Mouse (Mus musculus): ENCODE data around the gene BC017158. TPM values are rescaled to one million over a fixed set of nuclear protein-coding genes. Genes with fewer than 3 reads are reported as not detected.

BC017158 gene
- polyA plus RNA-seq, 1 experiment from 2014 or later, result 12.6 TPM

GRCm38 (mm10) chr7:128255757-128256156 is 42.2 kb downstream of the BC017158 start:
- 85% methylated on average over 5 of the region's 5 CpGs for WGBS
- no peak for ATAC-seq (replicated peaks; ENCODE audit: insufficient number of reproducible peaks, insufficient read depth, low FRiP score, low read depth)
- no peak overlapping the region for H3K27ac ChIP-seq
- peaks cover 31% of the 10 kb centered on the region for H3K36me3 ChIP-seq
- peaks cover 24% of the 10 kb centered on the region for H3K4me1 ChIP-seq (replicated peaks)
- H3K4me3 ChIP-seq, result no peak overlapping the region
- no peak overlapping the region for H3K4me2 ChIP-seq
- H3K9me3 ChIP-seq (replicated peaks), result no peaks in the 10 kb centered on the region
- H3K9ac ChIP-seq, result no peak overlapping the region
- H3K27me3 ChIP-seq, result no peaks in the 10 kb centered on the region

GRCm38 (mm10) chr7:128254978-128255377 is 43.0 kb downstream of the BC017158 start:
- Histone ChIP-seq H3K4me3 (no peak overlapping the region), H3K27me3 (no peaks in the 10 kb centered on the region), H3K9ac (no peak overlapping the region), H3K4me2 (no peak overlapping the region), H3K36me3 (peaks cover 39% of the 10 kb centered on the region), H3K4me1 (replicated peaks) (peaks cover 28% of the 10 kb centered on the region), H3K27ac (no peak overlapping the region), H3K9me3 (replicated peaks) (no peaks in the 10 kb centered on the region)
- WGBS, result 60% methylated on average over 2 of the region's 2 CpGs
- ATAC-seq (replicated peaks; ENCODE audit: insufficient number of reproducible peaks, insufficient read depth, low FRiP score, low read depth), result no peak

GRCm38 (mm10) chr7:128252609-128253008 is 45.4 kb downstream of the BC017158 start:
- Histone ChIP-seq H3K4me1 (replicated peaks) (peaks cover 47% of the 10 kb centered on the region), H3K4me2 (peak overlapping the region; percentile 27; the same call in 1 of the 2 replicates), H3K27ac (no peak overlapping the region), H3K36me3 (peaks cover 51% of the 10 kb centered on the region), H3K9me3 (replicated peaks) (no peaks in the 10 kb centered on the region), H3K4me3 (no peak overlapping the region), H3K27me3 (no peaks in the 10 kb centered on the region), H3K9ac (no peak overlapping the region)
- ATAC-seq (replicated peaks; ENCODE audit: insufficient number of reproducible peaks, insufficient read depth, low FRiP score, low read depth), result no peak
- 39% methylated on average over 24 of the region's 24 CpGs for WGBS

GRCm38 (mm10) chr7:128251946-128252345 is 46.0 kb downstream of the BC017158 start:
- no peak overlapping the region for H3K27ac ChIP-seq
- no peak for ATAC-seq (replicated peaks; ENCODE audit: insufficient number of reproducible peaks, insufficient read depth, low FRiP score, low read depth)
- no peak overlapping the region for H3K4me3 ChIP-seq
- H3K27me3 ChIP-seq, result no peaks in the 10 kb centered on the region
- H3K36me3 ChIP-seq, result peaks cover 51% of the 10 kb centered on the region
- no peak overlapping the region for H3K4me2 ChIP-seq
- 66% methylated on average over 12 of the region's 12 CpGs for WGBS
- no peak overlapping the region for H3K9ac ChIP-seq
- no peaks in the 10 kb centered on the region for H3K9me3 ChIP-seq (replicated peaks)
- peaks cover 41% of the 10 kb centered on the region for H3K4me1 ChIP-seq (replicated peaks)

GRCm38 (mm10) chr7:128249998-128250397 is 48.0 kb downstream of the BC017158 start:
- Histone ChIP-seq H3K36me3 (peaks cover 51% of the 10 kb centered on the region), H3K27ac (no peak overlapping the region), H3K9ac (no peak overlapping the region), H3K9me3 (replicated peaks) (no peaks in the 10 kb centered on the region), H3K4me3 (no peak overlapping the region), H3K4me1 (replicated peaks) (peaks cover 47% of the 10 kb centered on the region), H3K4me2 (no peak overlapping the region), H3K27me3 (no peaks in the 10 kb centered on the region)
- 84% methylated on average over 5 of the region's 5 CpGs for WGBS
- ATAC-seq (replicated peaks; ENCODE audit: insufficient number of reproducible peaks, insufficient read depth, low FRiP score, low read depth), result no peak

GRCm38 (mm10) chr7:128248081-128249042 is 49.6 kb downstream of the BC017158 start:
- Histone ChIP-seq H3K27ac (no peak overlapping the region), H3K4me1 (replicated peaks) (peaks cover 47% of the 10 kb centered on the region)
- 70% methylated on average over 10 of the region's 10 CpGs for WGBS

GRCm38 (mm10) chr7:128247443-128247842 is 50.5 kb downstream of the BC017158 start:
- Histone ChIP-seq H3K4me2 (peak overlapping the region; percentile 77), H3K4me1 (replicated peaks) (peaks cover 43% of the 10 kb centered on the region), H3K27ac (peak overlapping the region; percentile 97), H3K36me3 (peaks cover 54% of the 10 kb centered on the region), H3K4me3 (peak overlapping the region; percentile 67), H3K9ac (peak overlapping the region; percentile 73), H3K9me3 (replicated peaks) (no peaks in the 10 kb centered on the region), H3K27me3 (no peaks in the 10 kb centered on the region)
- WGBS, result 2% methylated on average over 13 of the region's 13 CpGs
- peak; percentile 67 for ATAC-seq (replicated peaks; ENCODE audit: insufficient number of reproducible peaks, insufficient read depth, low FRiP score, low read depth)

More at GRCm38 (mm10) chr7:128248081-128249042, 49.6 kb downstream of the BC017158 start:
- Histone ChIP-seq H3K4me3 (peak overlapping the region; percentile 67), H3K36me3 (peaks cover 55% of the 10 kb centered on the region), H3K4me2 (peak overlapping the region; percentile 77), H3K27me3 (no peaks in the 10 kb centered on the region), H3K9ac (peak overlapping the region; percentile 73), H3K9me3 (replicated peaks) (no peaks in the 10 kb centered on the region)
- ATAC-seq (replicated peaks; ENCODE audit: insufficient number of reproducible peaks, insufficient read depth, low FRiP score, low read depth), result no peak

GRCm38 (mm10) chr7:128246496-128247391 is 51.2 kb downstream of the BC017158 start, which contains the start of gene Tgfb1i1:
TSS of gene Tgfb1i1 (plus strand) at chr7:128246812.
- peaks cover 47% of the 10 kb centered on the region for H3K36me3 ChIP-seq
- H3K4me1 ChIP-seq (replicated peaks), result peaks cover 37% of the 10 kb centered on the region

GRCm38 (mm10) chr7:128245547-128245946 is 52.4 kb downstream of the BC017158 start:
- Histone ChIP-seq H3K36me3 (peaks cover 42% of the 10 kb centered on the region), H3K4me2 (no peak overlapping the region), H3K9me3 (replicated peaks) (no peaks in the 10 kb centered on the region), H3K4me1 (replicated peaks) (peaks cover 37% of the 10 kb centered on the region), H3K4me3 (0 out of 2 replicates have a peak overlapping the region, but pooled peaks have one; percentile 67), H3K27me3 (no peaks in the 10 kb centered on the region), H3K27ac (peak overlapping the region; percentile 97), H3K9ac (0 out of 2 replicates have a peak overlapping the region, but pooled peaks have one; percentile 73)
- 87% methylated on average over 4 of the region's 4 CpGs for WGBS
- ATAC-seq (replicated peaks; ENCODE audit: insufficient number of reproducible peaks, insufficient read depth, low FRiP score, low read depth), result no peak

More at GRCm38 (mm10) chr7:128246496-128247391, 51.2 kb downstream of the BC017158 start, which contains the start of gene Tgfb1i1:
- no peaks in the 10 kb centered on the region for H3K9me3 ChIP-seq (replicated peaks)
- peak; percentile 86 for ATAC-seq (replicated peaks; ENCODE audit: insufficient number of reproducible peaks, insufficient read depth, low FRiP score, low read depth)
- H3K4me2 ChIP-seq, result peak within 1 kb of the TSS; percentile 77
- peak within 1 kb of the TSS; percentile 97 for H3K27ac ChIP-seq
- H3K27me3 ChIP-seq, result no peaks in the 10 kb centered on the region
- peak within 1 kb of the TSS; percentile 73 for H3K9ac ChIP-seq
- peak within 1 kb of the TSS; percentile 67 for H3K4me3 ChIP-seq
- 3% methylated on average over 30 of the region's 30 CpGs for WGBS

- Histone ChIP-seq H3K9ac (no peak overlapping the region), H3K4me2 (no peak overlapping the region), H3K4me1 (replicated peaks) (peaks cover 31% of the 10 kb centered on the region), H3K9me3 (replicated peaks) (no peaks in the 10 kb centered on the region), H3K27ac (0 out of 2 replicates have a peak overlapping the region, but pooled peaks have one; percentile 3), H3K27me3 (no peaks in the 10 kb centered on the region), H3K36me3 (peaks cover 42% of the 10 kb centered on the region), H3K4me3 (no peak overlapping the region)
- no peak for ATAC-seq (replicated peaks; ENCODE audit: insufficient number of reproducible peaks, insufficient read depth, low FRiP score, low read depth)
- 91% methylated on average over 18 of the region's 18 CpGs for WGBS
Observed at GRCm38 (mm10) chr7:128244410-128245025, 53.5 kb downstream of the BC017158 start.
